Mouse (Mus musculus) adrenal gland, adult 18-20 months (tissue): ENCODE results near the gene Plin5. TPM values are rescaled to one million over a fixed set of nuclear protein-coding genes. Genes with fewer than 3 reads are reported as not detected.
"Not testable (repeated sequence)": the region's sequence is repeated elsewhere in the genome, so short reads cannot be mapped to it uniquely, and the experiment has no call there.

Experiments
- DNase-seq, 2 experiments: peaks; one replicate each; pipeline ENCODE4 v3.0.0; 2021 to 2022; ENCODE audit warnings: low spot score in 2 of 2
- total RNA-seq, 2 experiments: library from RNA; stranded (reverse); gene quantifications; 1 replicate in 1 of 2; 2 replicates in 1 of 2; pipeline ENCODE4 v1.2.3; 2021

The Plin5 gene
- total RNA-seq, 2 experiments from 2014 or later = 53.7 to 67.4 TPM

GRCm38 (mm10) chr17:56074827-56075208, 42.6 kb downstream of the Plin5 start, which contains the start of gene Ubxn6:
Ubxn6 (minus strand) TSS chr17:56075028.
- DNase-seq = peak; percentile 95 to 97

GRCm38 (mm10) chr17:56074097-56074826, 43.1 kb downstream of the Plin5 start:
- peak; percentile 85 to 86 for DNase-seq

- no peak for DNase-seq
Measured at GRCm38 (mm10) chr17:56072243-56072642, 45.2 kb downstream of the Plin5 start.

GRCm38 (mm10) chr17:56071126-56071525, 46.3 kb downstream of the Plin5 start:
- no peak for DNase-seq

- no peak for DNase-seq
Measured at GRCm38 (mm10) chr17:56069066-56069465, 48.3 kb downstream of the Plin5 start.

GRCm38 (mm10) chr17:56066451-56066850, 50.9 kb downstream of the Plin5 start:
- no peak for DNase-seq

- not testable (repeated sequence) for DNase-seq
Measured at GRCm38 (mm10) chr17:56065715-56066114, 51.7 kb downstream of the Plin5 start.

GRCm38 (mm10) chr17:56062081-56062480, 55.3 kb downstream of the Plin5 start:
- DNase-seq = no peak

Other genes starting within 250 kb of the Plin5 start
- 1 to 10 TPM; 5.0 to 5.5 TPM for gene Zfp119a, start 238.7 kb downstream of the Plin5 start, total RNA-seq
- 1 to 10 TPM; 4.7 to 4.8 TPM for gene Zfp959, start 225.5 kb downstream of the Plin5 start, total RNA-seq
- gene Zfp119b, start 168.1 kb downstream of the Plin5 start, total RNA-seq = 1 to 10 TPM; 2.3 to 3.5 TPM
- 1 to 10 TPM in 1 of 2 experiments, under 1 TPM in 1; 0.70 to 1.3 TPM for gene Ebi3, start 165.0 kb downstream of the Plin5 start, total RNA-seq
- gene Yju2, start 158.5 kb downstream of the Plin5 start, total RNA-seq = 10 to 100 TPM; 17.4 to 17.9 TPM
- gene Shd, start 147.1 kb downstream of the Plin5 start, total RNA-seq = 1 to 10 TPM; 2.0 to 2.2 TPM
- 1 to 10 TPM; 2.3 to 4.3 TPM for gene Fsd1, start 131.1 kb downstream of the Plin5 start, total RNA-seq
- 1 to 10 TPM; 5.1 to 5.4 TPM for gene Stap2, start 112.0 kb downstream of the Plin5 start, total RNA-seq
- 10 to 100 TPM; 68.1 to 97.5 TPM for gene Mpnd, start 111.9 kb downstream of the Plin5 start, total RNA-seq
- 10 to 100 TPM; 38.3 to 39.0 TPM for gene Sh3gl1, start 81.0 kb downstream of the Plin5 start, total RNA-seq
- 1 to 10 TPM; 2.1 to 2.3 TPM for gene Chaf1a, start 77.2 kb downstream of the Plin5 start, total RNA-seq
- gene Ubxn6, start 42.6 kb downstream of the Plin5 start, total RNA-seq = 10 to 100 TPM; 63.6 to 77.6 TPM
- 10 to 100 TPM; 53.9 to 67.0 TPM for gene Hdgfl2, start 38.0 kb downstream of the Plin5 start, total RNA-seq
- 100 to 1,000 TPM in 1 of 2 experiments, 10 to 100 TPM in 1; 65.0 to 212 TPM for gene Plin4, start 7.8 kb downstream of the Plin5 start, total RNA-seq
- 10 to 100 TPM; 21.2 to 57.7 TPM for gene Lrg1, start 4.4 kb upstream of the Plin5 start, total RNA-seq
- gene Sema6b, start 22.7 kb upstream of the Plin5 start, total RNA-seq = 1 to 10 TPM; 6.3 to 7.0 TPM
- gene Tnfaip8l1, start 44.9 kb upstream of the Plin5 start, total RNA-seq = 1 to 10 TPM; 1.9 to 2.5 TPM
- 10 to 100 TPM; 49.6 to 56.6 TPM for gene Mydgf, start 66.3 kb upstream of the Plin5 start, total RNA-seq
- gene Dpp9, start 101.3 kb upstream of the Plin5 start, total RNA-seq = 10 to 100 TPM; 35.8 to 37.6 TPM
- gene Fem1a, start 139.2 kb upstream of the Plin5 start, total RNA-seq = 10 to 100 TPM; 29.2 to 30.2 TPM
- 10 to 100 TPM; 23.1 to 26.7 TPM for gene Ticam1, start 159.2 kb upstream of the Plin5 start, total RNA-seq
- 10 to 100 TPM; 66.0 to 84.7 TPM for gene Plin3, start 175.3 kb upstream of the Plin5 start, total RNA-seq
- gene Arrdc5, start 182.7 kb upstream of the Plin5 start, total RNA-seq = not detected
- 1 to 10 TPM; 1.8 to 3.1 TPM for gene Uhrf1, start 185.7 kb upstream of the Plin5 start, total RNA-seq
- gene Kdm4b, start 208.5 kb upstream of the Plin5 start, total RNA-seq = 10 to 100 TPM; 31.9 to 39.9 TPM